Mouse (Mus musculus): ENCODE measurements around the gene Cmss1.

DNA sequence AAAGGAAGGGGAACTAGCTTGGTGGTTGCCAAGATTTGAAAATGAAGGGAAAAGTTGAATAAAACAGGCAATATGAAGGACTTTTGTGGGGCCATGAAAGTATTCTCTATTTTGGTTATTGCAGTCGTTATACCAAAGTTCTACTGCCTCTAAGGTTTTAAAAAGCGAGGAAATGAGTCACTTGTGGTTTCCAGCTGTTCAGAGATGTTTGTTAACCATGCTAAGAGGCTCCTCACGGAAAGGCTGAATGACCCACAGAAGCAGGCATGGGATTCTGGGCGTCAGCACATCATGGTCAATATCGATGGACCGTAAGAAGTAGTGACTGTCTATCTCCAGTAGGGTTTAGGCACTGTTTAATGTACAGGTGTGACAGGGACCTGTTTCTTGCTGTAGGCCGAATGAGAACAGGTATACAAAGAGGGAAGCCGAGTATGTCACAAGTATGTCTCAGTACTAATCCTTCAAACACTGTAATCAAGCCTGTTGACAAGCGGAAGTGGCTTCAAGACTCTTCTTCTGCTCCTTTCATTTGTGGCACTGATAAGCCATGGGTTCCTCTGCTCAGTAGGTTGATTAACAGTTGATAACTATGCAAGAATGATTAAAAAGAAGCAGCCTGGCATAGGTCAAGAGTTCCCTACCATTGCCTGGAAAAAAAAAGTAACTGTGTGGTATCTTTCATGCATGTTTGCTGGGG lies 227.9 kb downstream of the Cmss1 start:
- TF ChIP-seq CTCF (IDR thresholded peaks at IDR 0.05; ENCODE audit: low read depth), result no peak
- no peak for TF ChIP-seq EP300 (optimal IDR thresholded peaks at IDR 0.05)

Measured in stomach, postnatal 0 days (tissue).